In genomic region chr19:24030511-24030870, GRCm38 (mm10) we compare ENCODE assay signal across 9 mouse cellular contexts. TPM values are rescaled to one million over a fixed set of nuclear protein-coding genes. Genes with fewer than 3 reads are reported as not detected.
DNase-seq lines count a peak whose midpoint lies in the region; ATAC-seq and TF ChIP-seq lines count a peak whose summit lies in the region.
"Had no signal": no experiment of that assay in that cellular context is flagged by ENCODE, and none has a peak within 500 bp of the region (broad histone marks: within the 10 kb centered on the region; RNA-seq: fewer than 3 reads in every experiment).

No protein-coding gene starts in this region.

- no peak for TF ChIP-seq EP300 in liver, postnatal 0 days (IDR thresholded peaks at IDR 0.05; ENCODE audit: low read depth)

- ATAC-seq in liver, postnatal 0 days, result no peak
- ATAC-seq in activated CD4-positive, CD25-positive, alpha-beta regulatory T cell, adult 4 months, result no peak

- peak overlapping the region; percentile 7; the same call in 1 of the 2 replicates for H3K9ac ChIP-seq in liver, postnatal 0 days (replicated peaks)

- H3K4me1 ChIP-seq in brown adipose tissue, adult 24 weeks (ENCODE audit: control insufficient read depth, insufficient read depth, insufficient read length, low read length), result peaks cover 10% of the 10 kb centered on the region
- no peaks in the 10 kb centered on the region for H3K4me1 ChIP-seq in kidney, adult 2 months (ENCODE audit: control insufficient read depth, insufficient read depth, low read length)
- no peaks in the 10 kb centered on the region for H3K4me1 ChIP-seq in liver, postnatal 0 days (ENCODE audit: insufficient read depth)

- no peaks in the 10 kb centered on the region for H3K36me3 ChIP-seq in kidney, adult 2 months (ENCODE audit: control insufficient read depth, insufficient read depth, low read length)
- H3K36me3 ChIP-seq in liver, postnatal 0 days (replicated peaks; ENCODE audit: insufficient read depth, low read length), result no peaks in the 10 kb centered on the region
- H3K36me3 ChIP-seq: G1E had no signal

- H3K4me3 ChIP-seq in brown adipose tissue, adult 24 weeks (ENCODE audit: insufficient read depth, low read depth, low read length), result peak overlapping the region; percentile 97
- peak overlapping the region; percentile 91 for H3K4me3 ChIP-seq in gastrocnemius, adult 2 months
- peak overlapping the region; percentile 84 for H3K4me3 ChIP-seq in kidney, adult 2 months (ENCODE audit: insufficient read depth, low read depth, low read length)
- peak overlapping the region; percentile 50 for H3K4me3 ChIP-seq in liver, postnatal 0 days (ENCODE audit: low read depth, low read length)

- no peak for TF ChIP-seq POLR2A in kidney, adult 2 months (IDR thresholded peaks at IDR 0.05; ENCODE audit: low read depth, low read length)

- 0 out of 2 replicates have a peak, but pooled peaks have one; percentile 13 for TF ChIP-seq CTCF in gastrocnemius, adult 2 months (IDR thresholded peaks at IDR 0.05)
- TF ChIP-seq CTCF in kidney, adult 2 months (conservative IDR thresholded peaks at IDR 0.05; ENCODE audit: insufficient read depth, insufficient read length, low read depth, low read length), result no peak
- TF ChIP-seq CTCF in liver, postnatal 0 days (IDR thresholded peaks at IDR 0.05; ENCODE audit: low read depth), result no peak

- H3K27ac ChIP-seq in brown adipose tissue, adult 24 weeks (replicated peaks; ENCODE audit: low read depth, low read length), result peak overlapping the region; percentile 70
- peak overlapping the region; percentile 89 for H3K27ac ChIP-seq in gastrocnemius, adult 2 months
- H3K27ac ChIP-seq in kidney, adult 2 months (ENCODE audit: insufficient read depth, low read depth, low read length), result no peak overlapping the region
- H3K27ac ChIP-seq in liver, postnatal 0 days (ENCODE audit: low read depth), result no peak overlapping the region

- no peaks in the 10 kb centered on the region for H3K9me3 ChIP-seq in liver, postnatal 0 days (ENCODE audit: low read length)
- H3K9me3 ChIP-seq: G1E had no signal

- peak overlapping the region; percentile 75 for H3K4me2 ChIP-seq in liver, postnatal 0 days (ENCODE audit: low read depth, low read length)

- peak; percentile 17 for DNase-seq in kidney, adult 11 months
- DNase-seq in kidney, adult 9 months, result no peak
- DNase-seq in gastrocnemius, adult 2 months, result peak; percentile 67
- peak; percentile 29 for DNase-seq in kidney, adult 2 months
- peak; percentile 14 for DNase-seq in liver, postnatal 0 days
- DNase-seq in right cerebral cortex, postnatal 10 days (ENCODE audit: low spot score in 2 of 2), result peak; percentile 42 to 58

- H3K27me3 ChIP-seq in kidney, adult 2 months (replicated peaks; ENCODE audit: control insufficient read depth, insufficient read depth, low read length), result no peaks in the 10 kb centered on the region
- H3K27me3 ChIP-seq in liver, postnatal 0 days (ENCODE audit: insufficient read depth, low read length), result peaks cover 33% of the 10 kb centered on the region

- intact Hi-C loops in gastrocnemius, adult 2 months (cut with DNase I), result loop anchor here (2.0 kb wide), 1 partner anchor 58 kb away; no protein-coding TSS in a partner anchor

- 5% methylated on average over 49 of the region's 49 CpGs for WGBS in kidney, adult 2 months
- 1% methylated on average over 32 of the region's 49 CpGs for WGBS in liver, postnatal 0 days (ENCODE audit: insufficient replicate concordance)

RNA-seq across cellular contexts. Expression of gene Fam189a2, which starts 0.3 kb away (rescaled TPM):
- polyA plus RNA-seq in brown adipose tissue, adult 24 weeks (2012; ENCODE audit: insufficient read depth, insufficient read length, missing spikeins), result 2.9 and 3.7 TPM in 2 replicates
- total RNA-seq in gastrocnemius, adult 2 months (2021), result 10 to 100 TPM; 17.5 to 24.8 TPM
- polyA plus RNA-seq in kidney, adult 2 months (2012; rRNA removed), result 7.7 and 9.0 TPM in 2 replicates
- polyA plus RNA-seq in liver, postnatal 0 days (2015; fragmentation: Nextera tagmentation; extraction: Ambion mirVana), result 0.11 and 0.27 TPM in 2 replicates
- not detected for polyA plus RNA-seq in activated CD4-positive, CD25-positive, alpha-beta regulatory T cell, adult 4 months (2017; shearing (Covaris generic))
- polyA plus RNA-seq: G1E had no signal

Comparison
In these comparisons a context has a peak if more than half of its experiments do, and no peak if none do; other contexts are left out.
1. H3K27ac ChIP-seq: peak in brown adipose tissue, adult 24 weeks (single experiment) and gastrocnemius, adult 2 months (single experiment); none in kidney, adult 2 months (single experiment) and liver, postnatal 0 days (single experiment).
2. Peak in every context shown above with its lines, with median percentiles within 50 percentile points of each other: H3K4me3 ChIP-seq.